Mouse (Mus musculus): ENCODE measurements at regions not wholly inside any gene's neighbourhood (a gene's known extent, or its start where the extent isn't known, plus 50 kb on each side); places are given as distances from the start of the nearest gene placed in this dataset.

DNA sequence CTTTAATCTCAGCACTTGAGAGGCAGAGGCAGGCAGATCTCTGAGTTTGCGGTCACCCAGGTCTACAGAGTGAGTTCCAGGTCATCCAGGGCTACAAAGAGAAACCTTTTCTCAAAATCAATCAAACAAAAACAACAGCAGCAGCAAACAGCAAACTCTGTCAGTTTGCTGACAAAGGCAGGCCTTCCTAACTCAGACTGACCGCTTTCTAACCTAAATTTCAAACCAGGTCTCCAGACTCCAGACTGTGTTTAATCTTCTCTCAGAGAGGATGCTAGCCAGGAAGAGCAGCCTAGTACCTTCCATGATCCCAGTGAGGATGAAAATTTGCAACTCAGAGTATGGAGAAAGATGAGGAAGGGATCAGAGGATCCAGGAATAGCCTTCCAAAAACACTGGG lies 185.7 kb upstream of the Cpeb2 start:
- DNase-seq (ENCODE audit: low spot score in 2 of 2), result no peak

- no peak for DNase-seq (ENCODE audit: low spot score in 2 of 2)
Observed at GRCm38 (mm10) chr5:43048196-43049050, 184.5 kb upstream of the Cpeb2 start.

GRCm38 (mm10) chr5:43049381-43050301 lies 183.3 kb upstream of the Cpeb2 start:
- no peak for DNase-seq (ENCODE audit: low spot score in 2 of 2)

GRCm38 (mm10) chr5:43050961-43051517 lies 181.9 kb upstream of the Cpeb2 start:
- no peak for DNase-seq (ENCODE audit: low spot score in 2 of 2)

- no peak for DNase-seq (ENCODE audit: low spot score in 2 of 2)
Observed at GRCm38 (mm10) chr5:43052668-43053067, 180.3 kb upstream of the Cpeb2 start.

DNA sequence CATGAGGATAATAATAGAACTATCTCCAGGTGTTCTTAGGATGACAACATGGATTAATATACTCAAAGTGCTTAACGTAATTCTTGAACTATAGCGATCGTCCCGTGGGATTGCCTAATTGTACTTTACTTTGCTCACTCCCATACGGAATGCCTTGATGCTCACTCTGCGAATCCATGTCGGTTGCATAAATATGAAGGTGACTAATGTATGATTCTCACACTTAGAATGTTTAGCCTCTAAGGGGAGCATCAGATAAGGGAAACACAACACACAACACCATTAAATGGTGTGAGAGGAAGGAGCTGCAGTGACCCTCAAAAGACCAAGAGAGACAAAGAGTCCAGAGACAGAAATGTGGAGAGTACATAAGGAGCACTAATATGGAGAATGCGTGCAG lies 178.4 kb upstream of the Cpeb2 start:
- DNase-seq (ENCODE audit: low spot score in 2 of 2), result no peak

DNA sequence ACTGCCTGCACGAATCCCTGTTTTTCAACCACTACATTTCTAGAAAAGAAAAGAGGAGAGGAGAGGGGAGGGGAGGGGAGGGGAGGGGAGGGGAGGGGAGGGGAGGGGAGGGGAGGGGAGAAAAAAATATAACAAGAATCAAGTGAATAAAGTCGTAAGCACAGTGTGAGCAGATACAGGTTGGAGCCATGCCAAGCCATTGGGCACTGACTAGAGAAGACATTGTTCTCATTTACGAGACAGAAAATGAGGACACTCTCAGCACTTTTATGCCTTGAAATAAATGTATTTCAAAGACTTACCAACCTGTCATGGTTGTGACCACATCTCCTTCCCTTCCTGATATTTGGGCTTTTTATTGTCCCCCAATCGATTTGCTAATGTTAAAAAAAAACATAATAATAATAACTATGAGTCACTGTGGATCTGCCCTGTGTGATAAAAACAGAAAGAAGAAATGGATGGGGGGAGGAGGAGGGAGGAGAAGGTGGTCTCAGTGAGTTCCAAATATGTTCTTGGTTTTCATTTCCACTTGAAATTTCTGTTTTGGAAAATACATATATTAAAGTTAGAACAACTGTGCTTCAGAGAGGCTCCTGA lies 177.8 kb upstream of the Cpeb2 start:
- no peak for DNase-seq (ENCODE audit: low spot score in 2 of 2)

- no peak for DNase-seq (ENCODE audit: low spot score in 2 of 2)
Observed at GRCm38 (mm10) chr5:43056486-43056885, 176.5 kb upstream of the Cpeb2 start.

DNA sequence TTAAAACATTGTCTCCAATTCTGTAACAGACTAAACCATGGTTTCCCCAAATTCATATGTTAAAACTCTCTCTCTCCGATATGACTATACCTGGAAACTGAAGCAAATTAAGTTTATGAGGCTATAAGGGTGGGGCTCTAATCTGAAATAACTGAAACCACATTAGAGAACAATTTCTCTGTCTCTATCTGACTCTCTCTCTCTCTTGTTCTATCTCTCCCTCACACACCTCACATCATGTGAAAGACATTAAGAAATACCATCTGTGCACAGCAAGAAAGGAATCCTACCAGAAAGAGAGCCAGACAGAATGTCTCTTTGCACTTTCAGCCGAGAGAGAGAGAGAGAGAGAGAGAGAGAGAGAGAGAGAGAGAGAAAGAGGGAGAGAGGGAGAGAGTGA lies 171.7 kb upstream of the Cpeb2 start:
- DNase-seq (ENCODE audit: low spot score in 2 of 2), result no peak

DNA sequence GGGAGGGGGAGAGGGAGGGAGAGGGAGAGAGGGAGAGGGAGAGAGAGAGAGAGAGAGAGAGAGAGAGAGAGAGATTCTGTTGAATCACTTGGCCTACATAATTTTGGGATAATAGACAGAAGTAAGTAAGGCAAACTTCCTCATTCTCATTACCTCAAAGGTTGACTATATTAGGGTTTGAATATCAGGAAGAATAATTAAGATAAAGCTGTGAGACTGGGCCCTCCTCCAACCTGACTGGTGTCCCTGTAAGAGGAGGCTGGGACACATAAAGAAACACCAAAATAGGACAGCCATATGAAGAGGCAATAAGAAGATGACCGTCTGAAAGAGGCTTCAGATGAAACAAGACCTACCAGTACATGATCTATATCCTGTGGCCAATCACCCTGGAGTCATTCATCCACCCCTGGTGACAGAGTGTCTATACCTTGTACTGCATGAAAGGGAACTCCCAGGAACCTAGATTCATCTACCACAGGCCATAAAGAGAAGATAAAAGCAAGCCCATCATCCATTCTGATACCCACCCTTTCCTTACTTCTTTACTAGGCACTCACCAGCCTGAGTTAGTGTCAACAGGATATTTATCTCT lies 171.1 kb upstream of the Cpeb2 start:
- DNase-seq (ENCODE audit: low spot score in 2 of 2), result no peak

GRCm38 (mm10) chr5:43062499-43062898 lies 170.5 kb upstream of the Cpeb2 start:
- no peak for DNase-seq (ENCODE audit: low spot score in 2 of 2)

GRCm38 (mm10) chr5:43063386-43063785 lies 169.6 kb upstream of the Cpeb2 start:
- no peak for DNase-seq (ENCODE audit: low spot score in 2 of 2)

DNA sequence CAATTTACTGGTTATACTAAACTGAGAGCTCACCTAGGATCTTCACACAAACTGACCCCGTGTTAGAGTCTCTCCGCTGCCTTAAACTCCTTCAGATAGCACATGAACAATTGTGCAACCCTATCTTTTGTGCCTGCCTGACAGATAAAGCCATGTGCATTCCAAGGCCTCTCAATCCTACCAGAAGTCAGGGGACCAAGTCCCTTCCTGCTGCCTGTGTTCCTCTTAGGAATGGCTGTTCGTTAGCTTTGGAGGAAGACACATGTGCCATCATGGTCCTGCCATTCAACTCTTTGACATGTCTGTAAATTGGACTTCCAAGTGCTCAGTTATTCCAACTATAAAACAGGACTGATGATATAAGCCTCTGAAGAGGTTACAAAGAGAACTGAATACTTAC lies 161.4 kb upstream of the Cpeb2 start:
- no peak for DNase-seq (ENCODE audit: low spot score in 2 of 2)

DNA sequence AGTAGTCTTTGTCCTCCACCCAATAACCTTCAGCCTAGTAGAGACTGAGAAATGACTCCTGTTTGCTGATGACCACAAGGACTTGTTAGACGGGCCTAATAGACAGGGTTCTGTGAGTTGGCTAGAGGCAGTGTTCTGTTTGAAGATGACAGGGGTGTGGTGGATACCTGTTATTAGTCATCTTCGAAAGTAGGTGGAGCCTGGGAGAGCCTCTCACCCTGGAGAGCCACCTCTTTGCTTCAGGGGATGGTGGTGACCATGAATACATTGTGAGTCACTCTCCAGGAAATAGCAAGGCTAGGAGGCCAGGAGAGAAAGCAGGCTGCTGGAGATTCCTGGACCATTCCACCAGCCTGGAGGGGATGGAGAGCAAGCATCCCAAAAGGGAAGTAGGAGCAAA lies 160.6 kb upstream of the Cpeb2 start:
- DNase-seq (ENCODE audit: low spot score in 2 of 2), result no peak

DNA sequence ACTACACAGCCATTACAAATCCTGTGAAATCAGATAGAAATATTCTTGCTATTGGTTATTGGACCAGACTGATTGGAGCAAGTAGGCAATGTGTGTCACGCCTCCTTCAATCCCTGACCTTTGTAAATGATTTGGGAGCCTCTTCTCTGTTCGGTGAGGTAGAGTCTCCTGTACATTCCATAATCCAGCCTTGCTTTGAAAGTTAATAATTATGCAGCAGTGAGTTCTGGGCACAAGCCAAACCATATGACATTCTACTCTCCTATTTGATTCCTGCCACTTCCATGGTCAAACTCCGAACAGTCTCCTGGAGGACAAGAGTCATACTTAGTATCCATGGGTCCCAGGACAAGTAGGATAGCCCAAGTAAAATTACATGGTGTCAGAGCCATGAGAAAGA lies 158.4 kb upstream of the Cpeb2 start:
- DNase-seq (ENCODE audit: low spot score in 2 of 2), result no peak

GRCm38 (mm10) chr5:43080252-43080651 lies 152.7 kb upstream of the Cpeb2 start:
- no peak for DNase-seq (ENCODE audit: low spot score in 2 of 2)

GRCm38 (mm10) chr5:43081561-43082534 lies 151.1 kb upstream of the Cpeb2 start:
- no peak for DNase-seq (ENCODE audit: low spot score in 2 of 2)

DNA sequence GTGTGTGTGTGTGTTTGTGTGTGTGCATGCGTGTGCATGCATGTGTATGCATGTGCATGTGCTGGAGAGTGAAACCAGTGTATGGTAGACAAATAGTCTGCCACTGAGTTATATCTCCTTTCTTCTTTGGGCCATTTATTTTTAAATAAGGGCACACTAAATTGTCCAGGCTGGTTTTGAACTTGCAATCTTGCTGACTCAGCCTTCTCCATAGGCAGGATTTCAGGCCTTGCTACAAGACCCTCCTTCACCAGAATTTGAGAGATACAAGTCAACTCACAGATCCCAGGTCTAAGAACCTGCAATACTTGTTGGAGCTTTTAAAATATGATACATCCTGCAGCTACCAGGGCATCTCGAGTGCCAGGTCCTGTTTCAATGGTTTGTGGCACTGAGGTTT lies 145.9 kb upstream of the Cpeb2 start:
- no peak for DNase-seq (ENCODE audit: low spot score in 2 of 2)

GRCm38 (mm10) chr5:43087907-43088387 lies 145.0 kb upstream of the Cpeb2 start:
- no peak for DNase-seq (ENCODE audit: low spot score in 2 of 2)

- DNase-seq (ENCODE audit: low spot score in 2 of 2), result no peak
Observed at GRCm38 (mm10) chr5:43088650-43089397, 144.1 kb upstream of the Cpeb2 start.

All from urinary bladder, postnatal 4 days (tissue).